Mouse (Mus musculus): Measurements from ENCODE around the gene Fam114a2. TPM values are rescaled to one million over a fixed set of nuclear protein-coding genes. Genes with fewer than 3 reads are reported as not detected.

Gene Fam114a2
- polyA plus RNA-seq, 1 experiment, result 40.2 TPM

DNA sequence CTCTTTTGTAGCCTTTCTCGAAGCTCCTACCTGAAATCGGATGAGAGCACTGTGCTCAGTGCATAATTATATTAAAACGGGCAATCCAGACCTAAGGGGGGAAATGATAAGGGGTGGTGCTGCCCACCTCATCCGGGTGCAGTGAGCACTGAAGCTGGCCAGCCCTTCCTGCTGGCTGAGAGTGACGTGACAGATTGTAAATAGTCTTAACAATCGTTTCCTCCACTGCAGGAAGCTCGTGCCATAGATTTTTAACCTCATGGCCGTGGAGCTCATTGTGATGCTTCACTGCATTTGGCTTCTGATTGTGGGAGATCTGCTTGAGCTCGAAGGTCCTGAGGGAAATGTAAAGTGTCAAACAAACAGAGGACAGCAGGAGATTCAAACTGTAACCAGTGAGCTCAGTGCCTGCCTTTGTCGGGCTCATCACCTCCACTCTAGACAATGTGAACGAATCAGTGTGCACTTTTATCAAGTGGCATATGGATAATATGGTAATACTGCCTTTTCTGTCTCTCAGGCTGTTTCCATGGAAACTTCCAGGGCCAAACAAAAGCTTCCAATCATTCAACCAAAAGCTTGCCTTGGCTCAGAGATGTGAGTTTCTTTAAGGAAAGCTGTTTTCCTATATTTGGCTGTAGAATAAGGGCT lies 13.0 kb upstream of the Fam114a2 start:
- DNase-seq, result no peak
- H3K36me3 ChIP-seq (ENCODE audit: control insufficient read depth, insufficient read depth, low read length), result peaks cover 21% of the 10 kb centered on the region
- WGBS, result 64% methylated on average over 11 of the region's 11 CpGs
- no peak overlapping the region for H3K4me3 ChIP-seq (ENCODE audit: control insufficient read depth, insufficient read depth, low read length)
- H3K27ac ChIP-seq (ENCODE audit: control insufficient read depth, insufficient read depth, low read length), result no peak overlapping the region; the same call in 1 of the 2 replicates
- TF ChIP-seq POLR2A (IDR thresholded peaks at IDR 0.05; ENCODE audit: control insufficient read depth, extremely low read depth, insufficient read depth, low read length, poor library complexity) (no peak), CTCF (IDR thresholded peaks at IDR 0.05; ENCODE audit: borderline replicate concordance, control insufficient read depth, extremely low read depth, insufficient read depth, low read length, poor library complexity) (no peak)
- H3K4me1 ChIP-seq (replicated peaks; ENCODE audit: control insufficient read depth, insufficient read depth, low read length), result no peaks in the 10 kb centered on the region
- H3K27me3 ChIP-seq (ENCODE audit: control insufficient read depth, insufficient read depth, low read length), result no peaks in the 10 kb centered on the region

DNA sequence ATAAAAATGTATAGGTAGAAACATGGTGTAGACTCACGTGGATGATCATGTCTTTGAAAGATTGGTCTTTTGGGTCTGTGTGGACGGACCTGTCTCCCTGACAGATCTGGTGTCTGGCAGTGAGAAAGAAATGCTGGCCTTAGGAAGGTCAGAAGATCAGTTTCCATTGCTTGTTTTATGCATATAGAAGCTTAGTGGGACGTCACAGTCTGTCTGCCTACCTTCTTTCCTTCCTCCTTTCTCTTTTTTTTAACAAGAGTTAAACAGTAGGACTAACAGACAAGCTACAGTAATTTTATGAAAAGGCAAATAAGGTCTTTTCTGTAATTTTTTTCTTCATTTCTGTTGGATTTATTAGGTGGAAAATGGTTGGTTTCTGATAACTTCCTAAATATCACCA lies 10.7 kb upstream of the Fam114a2 start:
- Histone ChIP-seq H3K4me3 (ENCODE audit: control insufficient read depth, insufficient read depth, low read length) (no peak overlapping the region), H3K27ac (ENCODE audit: control insufficient read depth, insufficient read depth, low read length) (no peak overlapping the region), H3K27me3 (ENCODE audit: control insufficient read depth, insufficient read depth, low read length) (no peaks in the 10 kb centered on the region), H3K4me1 (replicated peaks; ENCODE audit: control insufficient read depth, insufficient read depth, low read length) (no peaks in the 10 kb centered on the region), H3K36me3 (ENCODE audit: control insufficient read depth, insufficient read depth, low read length) (peaks cover 21% of the 10 kb centered on the region)
- DNase-seq, result no peak
- 95% methylated on average over 3 of the region's 3 CpGs for WGBS
- TF ChIP-seq CTCF (IDR thresholded peaks at IDR 0.05; ENCODE audit: borderline replicate concordance, control insufficient read depth, extremely low read depth, insufficient read depth, low read length, poor library complexity) (no peak), POLR2A (IDR thresholded peaks at IDR 0.05; ENCODE audit: control insufficient read depth, extremely low read depth, insufficient read depth, low read length, poor library complexity) (no peak)

DNA sequence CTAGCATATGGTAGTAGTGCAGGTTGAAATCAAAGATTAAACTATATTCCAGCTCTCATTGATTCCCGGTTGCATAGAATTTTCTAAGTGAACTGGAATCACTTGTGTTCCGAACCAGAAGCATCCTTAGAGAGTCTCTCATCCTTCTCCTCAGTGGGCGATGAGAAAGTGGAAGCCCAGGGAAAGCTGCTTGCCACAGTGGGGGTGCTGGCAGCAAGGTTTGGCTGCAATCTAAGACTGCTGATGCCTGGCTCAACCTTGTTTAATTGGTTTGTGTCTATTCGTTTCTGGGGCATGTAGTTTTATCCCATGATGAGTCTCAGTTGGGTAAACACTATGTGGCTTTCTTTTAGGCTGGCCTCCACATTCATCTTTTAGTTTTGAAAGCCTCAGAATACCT lies 9.1 kb upstream of the Fam114a2 start:
- TF ChIP-seq CTCF (IDR thresholded peaks at IDR 0.05; ENCODE audit: borderline replicate concordance, control insufficient read depth, extremely low read depth, insufficient read depth, low read length, poor library complexity), result no peak
- no peak for TF ChIP-seq POLR2A (IDR thresholded peaks at IDR 0.05; ENCODE audit: control insufficient read depth, extremely low read depth, insufficient read depth, low read length, poor library complexity)
- Histone ChIP-seq H3K4me1 (replicated peaks; ENCODE audit: control insufficient read depth, insufficient read depth, low read length) (no peaks in the 10 kb centered on the region), H3K27me3 (ENCODE audit: control insufficient read depth, insufficient read depth, low read length) (no peaks in the 10 kb centered on the region), H3K27ac (ENCODE audit: control insufficient read depth, insufficient read depth, low read length) (no peak overlapping the region), H3K36me3 (ENCODE audit: control insufficient read depth, insufficient read depth, low read length) (peaks cover 21% of the 10 kb centered on the region), H3K4me3 (ENCODE audit: control insufficient read depth, insufficient read depth, low read length) (no peak overlapping the region)
- no peak for DNase-seq
- WGBS, result 92% methylated on average over 4 of the region's 4 CpGs

DNA sequence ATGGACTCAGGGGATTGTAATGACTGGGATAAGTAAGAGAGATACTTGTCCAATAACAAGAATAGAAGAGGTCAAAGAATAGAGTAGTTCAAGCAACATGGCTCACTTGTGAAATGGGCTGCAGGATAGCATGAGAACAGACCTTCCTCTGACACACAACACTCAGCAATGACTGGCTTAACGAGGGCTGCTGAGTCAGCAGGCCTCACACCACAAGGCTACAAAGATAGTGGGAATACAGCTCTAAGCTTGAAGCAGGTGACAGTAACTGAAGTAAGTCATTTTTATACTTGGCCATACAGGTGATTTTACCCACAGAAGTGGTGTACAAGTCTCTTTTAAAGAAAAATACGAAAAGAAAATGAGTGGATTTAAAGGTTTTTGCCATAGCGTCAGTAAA lies 7.5 kb upstream of the Fam114a2 start:
- 83% methylated on average over 3 of the region's 3 CpGs for WGBS
- no peak overlapping the region for H3K4me3 ChIP-seq (ENCODE audit: control insufficient read depth, insufficient read depth, low read length)
- DNase-seq, result no peak
- no peaks in the 10 kb centered on the region for H3K4me1 ChIP-seq (replicated peaks; ENCODE audit: control insufficient read depth, insufficient read depth, low read length)
- H3K36me3 ChIP-seq (ENCODE audit: control insufficient read depth, insufficient read depth, low read length), result peaks cover 21% of the 10 kb centered on the region
- H3K27me3 ChIP-seq (ENCODE audit: control insufficient read depth, insufficient read depth, low read length), result no peaks in the 10 kb centered on the region
- H3K27ac ChIP-seq (ENCODE audit: control insufficient read depth, insufficient read depth, low read length), result no peak overlapping the region
- TF ChIP-seq CTCF (IDR thresholded peaks at IDR 0.05; ENCODE audit: borderline replicate concordance, control insufficient read depth, extremely low read depth, insufficient read depth, low read length, poor library complexity) (no peak), POLR2A (IDR thresholded peaks at IDR 0.05; ENCODE audit: control insufficient read depth, extremely low read depth, insufficient read depth, low read length, poor library complexity) (no peak)

GRCm38 (mm10) chr11:57524597-57524996 lies 6.2 kb upstream of the Fam114a2 start:
- no peak overlapping the region for H3K4me3 ChIP-seq (ENCODE audit: control insufficient read depth, insufficient read depth, low read length)
- H3K27ac ChIP-seq (ENCODE audit: control insufficient read depth, insufficient read depth, low read length), result no peak overlapping the region
- H3K36me3 ChIP-seq (ENCODE audit: control insufficient read depth, insufficient read depth, low read length), result peaks cover 11% of the 10 kb centered on the region
- DNase-seq, result no peak
- no peaks in the 10 kb centered on the region for H3K4me1 ChIP-seq (replicated peaks; ENCODE audit: control insufficient read depth, insufficient read depth, low read length)
- no peak for TF ChIP-seq POLR2A (IDR thresholded peaks at IDR 0.05; ENCODE audit: control insufficient read depth, extremely low read depth, insufficient read depth, low read length, poor library complexity)
- no peak for TF ChIP-seq CTCF (IDR thresholded peaks at IDR 0.05; ENCODE audit: borderline replicate concordance, control insufficient read depth, extremely low read depth, insufficient read depth, low read length, poor library complexity)
- no peaks in the 10 kb centered on the region for H3K27me3 ChIP-seq (ENCODE audit: control insufficient read depth, insufficient read depth, low read length)

- DNase-seq, result no peak
- Histone ChIP-seq H3K36me3 (ENCODE audit: control insufficient read depth, insufficient read depth, low read length) (peaks cover 5% of the 10 kb centered on the region; the same call in 1 of the 2 replicates), H3K4me3 (ENCODE audit: control insufficient read depth, insufficient read depth, low read length) (no peak overlapping the region), H3K27me3 (ENCODE audit: control insufficient read depth, insufficient read depth, low read length) (no peaks in the 10 kb centered on the region), H3K4me1 (replicated peaks; ENCODE audit: control insufficient read depth, insufficient read depth, low read length) (no peaks in the 10 kb centered on the region), H3K27ac (ENCODE audit: control insufficient read depth, insufficient read depth, low read length) (no peak overlapping the region)
- TF ChIP-seq CTCF (IDR thresholded peaks at IDR 0.05; ENCODE audit: borderline replicate concordance, control insufficient read depth, extremely low read depth, insufficient read depth, low read length, poor library complexity) (no peak), POLR2A (IDR thresholded peaks at IDR 0.05; ENCODE audit: control insufficient read depth, extremely low read depth, insufficient read depth, low read length, poor library complexity) (no peak)
- 97% methylated on average over 3 of the region's 3 CpGs for WGBS
Observed at GRCm38 (mm10) chr11:57523418-57523817, 5.0 kb upstream of the Fam114a2 start.

GRCm38 (mm10) chr11:57522046-57522445 lies 3.6 kb upstream of the Fam114a2 start:
- Histone ChIP-seq H3K27ac (ENCODE audit: control insufficient read depth, insufficient read depth, low read length) (no peak overlapping the region), H3K4me1 (replicated peaks; ENCODE audit: control insufficient read depth, insufficient read depth, low read length) (no peaks in the 10 kb centered on the region), H3K27me3 (ENCODE audit: control insufficient read depth, insufficient read depth, low read length) (no peaks in the 10 kb centered on the region), H3K4me3 (ENCODE audit: control insufficient read depth, insufficient read depth, low read length) (no peak overlapping the region), H3K36me3 (ENCODE audit: control insufficient read depth, insufficient read depth, low read length) (no peaks in the 10 kb centered on the region; the same call in 1 of the 2 replicates)
- WGBS, result 92% methylated on average over 7 of the region's 7 CpGs
- DNase-seq, result no peak
- no peak for TF ChIP-seq CTCF (IDR thresholded peaks at IDR 0.05; ENCODE audit: borderline replicate concordance, control insufficient read depth, extremely low read depth, insufficient read depth, low read length, poor library complexity)
- TF ChIP-seq POLR2A (IDR thresholded peaks at IDR 0.05; ENCODE audit: control insufficient read depth, extremely low read depth, insufficient read depth, low read length, poor library complexity), result no peak
